Mouse (Mus musculus) cortical plate, adult 2 months (tissue): Measurements from ENCODE around the gene Plk3.

Experiments used
- CTCF ChIP-seq: fragments of 200-500 bp; IDR thresholded peaks from 2 replicates; pipeline ENCODE4 v1.5.1; 2011; ENCODE audit warnings: mild to moderate bottlenecking, control low read depth, low read length; ENCODE audit not compliant: insufficient read depth; ENCODE audit errors: extremely low read depth
- POLR2A ChIP-seq: fragments of 200-500 bp; IDR thresholded peaks from 2 replicates; pipeline ENCODE4 v1.6.1; 2011; ENCODE audit warnings: mild to moderate bottlenecking, low read length, control low read depth; ENCODE audit not compliant: insufficient read depth; ENCODE audit errors: extremely low read depth

- TF ChIP-seq CTCF, result no peak
- no peak for TF ChIP-seq POLR2A
These were observed 35.1 kb downstream of the Plk3 start for GRCm38 (mm10) chr4:117098764-117099036.
